Mouse (Mus musculus): ENCODE measurements around the gene Nat14.

Nat14 gene

GRCm38 (mm10) chr7:4950561-4951342, 28.9 kb downstream of the Nat14 start:
- no peak for DNase-seq

DNA sequence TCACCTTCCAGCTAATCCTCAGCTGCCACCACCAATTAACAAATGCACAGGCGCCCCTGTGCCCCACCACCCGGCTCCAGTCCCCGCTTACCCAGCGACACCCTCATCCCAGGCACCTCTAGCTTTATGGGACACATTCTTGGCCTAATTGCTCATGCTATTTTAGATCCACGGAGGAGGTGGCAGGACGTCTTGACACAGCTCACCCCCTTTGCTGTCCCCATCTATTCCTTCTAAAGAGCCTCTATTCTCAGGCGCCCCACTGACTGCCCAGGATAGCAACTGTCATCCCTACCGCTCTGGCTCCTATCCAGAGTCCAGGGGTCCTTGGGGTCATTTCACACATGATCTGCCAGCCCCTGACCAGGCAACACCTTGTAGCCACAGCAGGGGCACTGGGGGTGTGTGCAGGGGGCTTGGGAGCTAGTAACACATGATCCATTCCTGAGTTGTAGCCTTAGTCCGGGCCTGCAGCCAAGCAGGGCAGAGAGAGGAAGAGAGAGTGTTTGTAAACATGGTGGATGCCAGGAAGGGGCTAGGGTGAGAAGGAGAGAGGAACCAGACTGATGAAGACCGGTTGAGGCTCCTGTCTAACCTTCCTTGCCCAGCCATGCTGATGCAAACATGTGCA, 32.1 kb downstream of the Nat14 start:
- DNase-seq = peak; percentile 21

DNA sequence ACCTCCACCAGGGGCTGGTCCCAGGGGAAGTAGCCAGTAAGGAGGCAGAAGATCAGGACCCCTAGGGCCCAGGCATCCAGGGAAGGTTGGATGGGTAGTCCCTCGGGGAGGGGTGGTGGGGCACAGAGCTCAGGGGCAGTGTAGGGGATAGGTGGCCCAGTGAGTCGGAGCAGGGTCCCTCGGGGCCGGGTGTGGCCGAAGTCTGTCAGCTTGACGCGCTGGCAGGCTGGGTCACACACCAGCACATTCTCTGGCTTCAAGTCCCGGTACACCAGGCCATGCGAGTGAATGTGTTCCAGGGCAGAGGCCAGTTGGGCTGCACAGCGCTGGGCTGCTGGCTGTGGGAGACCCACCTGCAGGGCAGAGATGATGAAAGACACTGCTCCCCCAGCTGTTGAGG, 35.5 kb downstream of the Nat14 start:
- no peak for DNase-seq

DNA sequence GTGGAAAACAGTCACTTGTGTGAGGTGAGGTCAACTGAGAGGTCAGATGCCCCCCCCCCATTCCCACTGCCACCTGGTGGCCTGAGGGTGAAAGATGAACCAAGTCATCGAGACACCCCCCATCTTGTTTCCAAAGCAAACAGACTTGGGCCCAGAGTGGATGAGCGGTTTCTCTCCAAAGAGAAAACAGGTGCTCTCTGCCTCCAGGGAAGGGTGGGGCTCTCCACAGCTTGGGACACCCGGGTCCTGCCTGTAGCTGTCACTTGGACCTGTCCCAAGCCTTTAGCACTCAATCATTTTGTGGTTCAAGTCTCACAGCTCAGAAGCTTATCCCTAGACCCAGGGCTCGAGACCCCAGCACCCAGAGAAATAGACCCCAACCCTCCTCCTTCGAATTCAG, 41.7 kb downstream of the Nat14 start:
- DNase-seq = no peak

DNA sequence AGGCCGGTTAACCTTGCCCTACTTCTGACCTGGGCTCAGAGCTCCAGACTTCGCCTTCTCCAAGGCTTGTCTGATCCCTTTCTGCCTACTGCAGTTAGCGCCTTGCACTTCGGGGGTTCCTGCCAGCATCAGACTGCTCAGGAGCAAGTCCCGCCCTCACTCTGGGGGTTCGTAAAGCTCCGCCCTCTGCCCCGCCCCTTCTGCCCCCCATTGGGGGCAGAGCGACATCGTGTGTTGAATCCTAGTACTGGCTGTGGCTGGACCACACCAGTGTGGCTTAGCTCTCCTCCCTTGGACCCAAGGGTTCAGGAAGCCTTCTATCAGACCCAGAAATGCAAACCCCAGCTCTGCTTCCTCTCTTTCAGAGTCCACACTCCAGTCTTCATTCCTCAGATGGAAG, 42.4 kb downstream of the Nat14 start, which contains the start of gene Sbk2:
TSS of gene Sbk2 (minus strand) at position 135 of the 400 bp plus-strand sequence.
- DNase-seq = peak; percentile 79

DNA sequence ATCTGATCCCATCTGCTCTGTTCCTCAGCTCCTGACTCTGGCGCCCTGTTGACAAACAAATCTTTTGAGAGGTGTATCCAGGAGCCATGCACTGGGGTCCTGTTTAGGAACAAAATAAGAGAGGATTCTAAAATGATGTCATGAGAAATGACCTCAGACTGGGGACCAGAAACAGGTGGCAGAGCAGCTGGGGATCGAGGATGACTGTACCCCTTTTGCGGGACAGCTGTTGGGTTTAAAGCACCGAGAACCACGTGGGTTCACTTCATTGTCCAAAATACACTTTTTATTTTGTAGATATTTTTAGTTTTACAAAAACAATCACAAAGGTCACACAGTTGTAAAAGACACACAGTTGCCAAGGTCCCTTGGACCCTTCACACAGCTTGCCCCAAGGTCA, 43.2 kb downstream of the Nat14 start:
- DNase-seq = no peak

DNA sequence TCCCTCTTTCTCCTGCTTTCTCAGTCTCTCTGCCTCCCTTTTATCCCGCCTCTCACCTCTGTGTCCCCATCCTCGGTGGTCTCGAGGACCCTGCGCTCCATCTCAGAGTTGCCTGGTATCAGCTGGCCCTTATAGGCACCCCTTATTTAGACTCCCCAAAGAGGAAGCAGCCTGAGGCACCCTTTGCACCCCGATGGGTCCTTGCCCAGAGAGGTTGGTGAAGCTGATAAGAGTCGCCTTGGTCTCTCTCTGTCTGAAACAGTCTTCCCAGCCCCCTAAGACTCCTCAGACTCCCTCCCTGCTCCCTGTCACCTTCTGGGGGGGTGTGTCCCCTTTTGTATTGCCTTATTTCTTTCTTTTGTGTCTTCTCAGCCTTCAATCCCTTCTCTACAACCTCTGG, 49.2 kb downstream of the Nat14 start, which contains the start of gene Sbk3:
TSS of gene Sbk3 (minus strand) at position 101 of the 400 bp plus-strand sequence.
- no peak for DNase-seq

- DNase-seq = no peak
These were observed 49.9 kb downstream of the Nat14 start for GRCm38 (mm10) chr7:4971710-4972109.

DNA sequence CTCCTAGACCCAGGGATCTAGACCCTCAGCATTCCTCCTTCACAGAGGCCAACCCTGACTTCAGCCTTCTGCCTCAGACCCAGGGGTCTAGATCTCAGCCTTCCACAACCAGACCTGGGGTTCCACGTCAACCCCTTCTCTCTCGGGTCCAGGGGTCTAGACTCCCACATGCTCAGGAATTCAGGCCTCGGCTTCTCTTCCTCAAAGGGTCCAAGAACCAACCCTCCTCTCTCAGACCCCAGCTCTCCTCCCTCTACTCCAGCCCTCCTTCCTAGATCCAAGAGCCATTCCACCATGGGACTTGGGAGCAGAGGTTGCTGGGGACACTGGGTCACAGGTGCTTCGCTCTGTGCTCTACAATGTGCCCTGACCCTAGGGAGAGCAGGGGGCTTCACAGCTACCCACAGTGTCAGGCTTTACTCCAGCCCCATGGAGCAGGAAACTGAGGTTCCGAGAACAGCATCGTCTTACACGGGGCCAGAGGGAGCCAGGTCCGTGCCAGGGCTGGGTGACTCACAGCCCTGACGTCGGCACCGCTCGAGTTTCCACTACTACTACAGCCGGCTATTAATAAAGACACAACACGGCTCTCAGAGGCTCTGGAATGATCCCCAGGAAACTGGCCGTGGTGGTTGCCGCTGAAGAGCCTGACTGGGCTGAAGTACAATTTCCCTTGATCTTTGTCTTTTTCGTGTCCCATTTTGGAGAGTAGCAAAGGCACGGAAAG, 50.7 kb downstream of the Nat14 start:
- no peak for DNase-seq

All from right cerebral cortex, postnatal 4 days (tissue).